ENCODE assay signal across 18 mouse cellular contexts in the genomic region with DNA sequence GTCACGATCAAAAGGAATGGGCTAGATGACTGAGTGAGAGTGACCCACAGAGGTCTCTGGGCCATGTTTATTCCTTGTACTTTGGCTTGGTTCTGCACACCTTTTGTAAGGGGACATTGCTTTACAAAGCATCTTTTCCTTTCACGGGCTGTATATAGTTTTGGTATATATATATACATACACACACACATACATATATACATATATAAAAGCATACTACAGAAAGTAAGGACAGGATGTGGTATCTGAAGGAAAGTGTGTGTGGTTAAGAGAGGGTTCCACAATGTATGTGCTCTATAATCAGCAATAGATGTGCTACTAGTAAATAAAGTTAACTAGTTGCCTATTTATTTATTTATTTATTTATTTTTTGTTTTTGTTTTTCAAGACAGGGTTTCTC.
"Had no signal": no experiment of that assay in that cellular context is flagged by ENCODE, and none has a peak within 500 bp of the region (broad histone marks: within the 10 kb centered on the region; RNA-seq: fewer than 3 reads in every experiment).

No protein-coding gene starts in this region.

- DNase-seq: kidney, adult 18-20 months; kidney, adult 9 months; kidney, postnatal 25 days; layer of hippocampus, adult 9-11 months; liver; lung, adult 2 months; lung, postnatal 14 days; midbrain, embryonic 14.5 days; thymus, adult 2 months; thymus, postnatal 36 days had no signal

- H3K9ac ChIP-seq: limb, embryonic 13.5 days had no signal

- H3K27ac ChIP-seq: kidney, postnatal 0 days; layer of hippocampus, adult 2 months; limb, embryonic 10.5 days; limb, embryonic 13.5 days; macrophage; stomach, postnatal 0 days had no signal

- H3K9me3 ChIP-seq: limb, embryonic 10.5 days; limb, embryonic 13.5 days had no signal

- H3K4me3 ChIP-seq: layer of hippocampus, adult 2 months; limb, embryonic 10.5 days; limb, embryonic 13.5 days had no signal

- H3K4me2 ChIP-seq: limb, embryonic 13.5 days; midbrain, embryonic 11.5 days had no signal

- ATAC-seq: intestine, embryonic 16.5 days had no signal

- H3K27me3 ChIP-seq: limb, embryonic 13.5 days had no signal

- H3K4me1 ChIP-seq: limb, embryonic 10.5 days; limb, embryonic 13.5 days had no signal

- H3K36me3 ChIP-seq: limb, embryonic 10.5 days; limb, embryonic 13.5 days had no signal
